Mouse (Mus musculus) forebrain, postnatal 0 days (tissue): ENCODE data around the gene Tradd. TPM values are rescaled to one million over a fixed set of nuclear protein-coding genes. Genes with fewer than 3 reads are reported as not detected.
A peak's percentile ranks its signal among the peaks of the same experiment; 100 is the strongest.

Source experiments
- ATAC-seq: fragments of 200-750 bp; cut with Nextera tagmentation; 2 replicates; pipeline ENCODE4 v1.8.0; 2017; ENCODE audit warnings: mild to moderate bottlenecking, moderate library complexity
- DNase-seq: peaks from one replicate; pipeline ENCODE4 v3.0.0-alpha.2; 2015
- H3K27ac ChIP-seq: fragments of 300-500 bp; sonication (generic); 2 replicates; pipeline ENCODE4 v1.5.1; 2014; ENCODE audit warnings: low read depth, mild to moderate bottlenecking, antibody characterized with exemption, low read length, moderate library complexity, mixed read lengths
- H3K27me3 ChIP-seq: fragments of 300-500 bp; sonication (generic); 2 replicates; pipeline ENCODE4 v1.6.1; 2014; ENCODE audit warnings: mild to moderate bottlenecking, low read length, mixed read lengths; ENCODE audit not compliant: insufficient read depth
- H3K36me3 ChIP-seq: fragments of 300-500 bp; sonication (generic); 2 replicates; pipeline ENCODE4 v1.6.1; 2014; ENCODE audit warnings: mild to moderate bottlenecking, moderate library complexity; ENCODE audit not compliant: insufficient read depth
- H3K4me1 ChIP-seq: fragments of 300-500 bp; sonication (generic); 2 replicates; pipeline ENCODE4 v1.6.1; 2014; ENCODE audit warnings: antibody characterized with exemption; ENCODE audit not compliant: insufficient read depth
- H3K4me2 ChIP-seq: fragments of 300-500 bp; sonication (generic); 2 replicates; pipeline ENCODE4 v1.6.1; 2014; ENCODE audit warnings: low read depth, mild to moderate bottlenecking, moderate library complexity
- H3K4me3 ChIP-seq: fragments of 300-500 bp; sonication (generic); 2 replicates; pipeline ENCODE4 v1.5.1; 2014; ENCODE audit warnings: low read depth, low read length, mixed read lengths
- H3K9ac ChIP-seq: fragments of 300-500 bp; sonication (generic); 2 replicates; pipeline ENCODE4 v1.6.1; 2014; ENCODE audit warnings: mild to moderate bottlenecking
- H3K9me3 ChIP-seq: fragments of 300-500 bp; sonication (generic); 2 replicates; pipeline ENCODE4 v1.6.1; 2016; ENCODE audit warnings: low read length
- CTCF ChIP-seq: sonication (generic); IDR thresholded peaks from 2 replicates; pipeline ENCODE4 v1.5.1; 2016; ENCODE audit warnings: antibody characterized with exemption, control low read depth, low read depth
- WGBS: fragments of 180-500 bp; shearing (Covaris S2); extraction: QIAGEN DNeasy Blood & Tissue Kit; methylation state at CpG from one replicate; pipeline ENCODE4 v1.1.7; 2014; 5-methylcytosine and 5-hydroxymethylcytosine counted together
- polyA plus RNA-seq: library from polyadenylated mRNA; unstranded; fragments of >200 nt; fragmentation: Nextera tagmentation; extraction: Ambion mirVana; gene quantifications from 2 replicates; pipeline ENCODE4 v1.2.1, GENCODE M21; 2015
- total RNA-seq: library from RNA; depleted of rRNA; stranded (reverse); fragments of >200 nt; gene quantifications from 2 replicates; pipeline ENCODE4 v1.2.3, GENCODE M21; 2014; rRNA removed

Gene Tradd
- total RNA-seq (14.7 and 23.9 TPM in 2 replicates), polyA plus RNA-seq (14.0 and 20.9 TPM in 2 replicates)

- H3K27me3 ChIP-seq, result peaks cover 61% of the 10 kb centered on the region
- no peak within 1 kb of the TSS for H3K27ac ChIP-seq
- peak within 1 kb of the TSS; percentile 63 for H3K4me2 ChIP-seq
- H3K4me3 ChIP-seq, result peak within 1 kb of the TSS; percentile 61
- no peaks in the 10 kb centered on the region for H3K9me3 ChIP-seq
- ATAC-seq (0 out of 2 replicates have a peak, but pooled peaks have one; percentile 8), DNase-seq (no peak)
- no peaks in the 10 kb centered on the region for H3K36me3 ChIP-seq
- peak within 1 kb of the TSS; percentile 50 for H3K9ac ChIP-seq
- TF ChIP-seq CTCF, result 0 out of 2 replicates have a peak, but pooled peaks have one; percentile 13
- 2% methylated on average over 54 of the region's 54 CpGs for WGBS
- H3K4me1 ChIP-seq, result peaks cover under 1% of the 10 kb centered on the region; the same call in 1 of the 2 replicates
Observed at GRCm38 (mm10) chr8:105264024-105264982, at the start of gene Tradd, which contains the start of gene Fbxl8. TSS of gene Tradd (minus strand) at chr8:105264609. TSS of gene Fbxl8 (plus strand) at chr8:105264648.

GRCm38 (mm10) chr8:105313622-105314402 lies 49.4 kb upstream of the Tradd start:
- H3K36me3 ChIP-seq, result peaks cover 73% of the 10 kb centered on the region
- no peak overlapping the region for H3K27ac ChIP-seq
- no peak for TF ChIP-seq CTCF
- no peaks in the 10 kb centered on the region for H3K4me1 ChIP-seq
- DNase-seq (no peak), ATAC-seq (no peak)
- no peaks in the 10 kb centered on the region for H3K9me3 ChIP-seq
- H3K4me2 ChIP-seq, result no peak overlapping the region
- whole genome bisulfite sequencing, result 79% methylated on average over 9 of the region's 9 CpGs
- H3K9ac ChIP-seq, result no peak overlapping the region
- H3K4me3 ChIP-seq, result no peak overlapping the region
- no peaks in the 10 kb centered on the region for H3K27me3 ChIP-seq

- no peak overlapping the region for H3K27ac ChIP-seq
- 86% methylated on average over 8 of the region's 8 CpGs for WGBS
- no peak overlapping the region for H3K4me2 ChIP-seq
- H3K36me3 ChIP-seq, result peaks cover 74% of the 10 kb centered on the region
- no peak for TF ChIP-seq CTCF
- H3K27me3 ChIP-seq, result no peaks in the 10 kb centered on the region
- H3K9me3 ChIP-seq, result no peaks in the 10 kb centered on the region
- DNase-seq, result no peak
- no peaks in the 10 kb centered on the region for H3K4me1 ChIP-seq
- H3K4me3 ChIP-seq, result no peak overlapping the region
- ATAC-seq, result no peak
- no peak overlapping the region for H3K9ac ChIP-seq
Observed at GRCm38 (mm10) chr8:105312891-105313481, 48.6 kb upstream of the Tradd start.

DNA sequence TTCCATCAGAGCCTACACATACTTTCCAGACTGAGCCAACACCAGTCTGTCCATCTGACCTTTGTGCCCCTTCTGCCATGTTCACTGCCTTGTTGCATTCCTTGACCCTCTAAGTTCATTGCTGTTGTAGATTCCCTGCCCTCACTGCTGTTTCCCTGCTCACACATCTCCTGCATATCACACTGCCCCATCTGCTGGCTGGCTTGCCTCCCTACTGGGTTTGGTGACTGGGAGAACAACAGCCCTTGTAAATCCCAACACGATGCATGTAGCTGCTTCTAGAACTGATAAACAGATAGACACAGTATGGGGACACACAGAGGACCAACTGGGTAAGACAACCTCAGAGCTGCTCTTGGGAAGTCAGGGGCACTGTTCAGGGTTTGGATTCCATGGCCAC lies 47.3 kb upstream of the Tradd start:
- Histone ChIP-seq H3K9me3 (no peaks in the 10 kb centered on the region), H3K9ac (no peak overlapping the region), H3K27me3 (no peaks in the 10 kb centered on the region), H3K27ac (no peak overlapping the region), H3K4me2 (no peak overlapping the region), H3K4me1 (no peaks in the 10 kb centered on the region), H3K4me3 (no peak overlapping the region), H3K36me3 (peaks cover 76% of the 10 kb centered on the region)
- DNase-seq, result no peak
- 0 out of 2 replicates have a peak, but pooled peaks have one; percentile 16 for ATAC-seq
- 0 out of 2 replicates have a peak, but pooled peaks have one; percentile 28 for TF ChIP-seq CTCF
- WGBS, result 89% methylated on average over 1 of the region's 1 CpGs

DNA sequence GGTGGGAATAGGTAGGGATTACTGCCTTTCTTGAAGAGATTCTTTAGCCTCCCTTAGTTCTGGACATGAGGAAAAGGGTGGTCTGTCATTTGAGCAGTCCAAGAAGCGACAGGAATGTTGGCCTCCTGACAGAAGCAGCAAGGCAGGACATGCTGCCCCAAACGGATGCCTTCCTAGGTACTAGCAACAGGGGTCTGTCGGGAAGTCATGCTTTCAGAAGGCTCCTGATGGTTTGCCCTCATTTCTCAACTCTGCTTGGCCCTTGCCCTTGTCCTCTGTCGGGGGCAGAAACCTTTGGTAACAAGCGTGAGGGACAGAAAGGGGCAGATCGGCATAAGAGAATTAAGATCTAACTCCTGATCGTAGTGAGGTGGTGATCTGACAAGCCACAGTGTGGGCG lies 45.7 kb upstream of the Tradd start:
- H3K9me3 ChIP-seq, result no peaks in the 10 kb centered on the region
- peaks cover 68% of the 10 kb centered on the region for H3K36me3 ChIP-seq
- H3K9ac ChIP-seq, result no peak overlapping the region
- no peak overlapping the region for H3K4me3 ChIP-seq
- no peaks in the 10 kb centered on the region for H3K27me3 ChIP-seq
- H3K27ac ChIP-seq, result no peak overlapping the region
- ATAC-seq, result no peak
- no peak overlapping the region for H3K4me2 ChIP-seq
- WGBS, result 89% methylated on average over 8 of the region's 8 CpGs
- DNase-seq, result no peak
- H3K4me1 ChIP-seq, result peaks cover 4% of the 10 kb centered on the region; the same call in 1 of the 2 replicates
- TF ChIP-seq CTCF, result no peak

- peaks cover 67% of the 10 kb centered on the region for H3K36me3 ChIP-seq
- H3K4me3 ChIP-seq, result no peak overlapping the region
Observed at GRCm38 (mm10) chr8:105309142-105309847, 44.9 kb upstream of the Tradd start.

More at GRCm38 (mm10) chr8:105309142-105309847, 44.9 kb upstream of the Tradd start:
- 81% methylated on average over 15 of the region's 15 CpGs for WGBS
- peaks cover 4% of the 10 kb centered on the region; the same call in 1 of the 2 replicates for H3K4me1 ChIP-seq
- H3K9ac ChIP-seq, result no peak overlapping the region
- H3K27me3 ChIP-seq, result no peaks in the 10 kb centered on the region
- no peak for DNase-seq
- TF ChIP-seq CTCF, result no peak
- H3K4me2 ChIP-seq, result no peak overlapping the region
- ATAC-seq, result no peak
- H3K27ac ChIP-seq, result no peak overlapping the region
- H3K9me3 ChIP-seq, result no peaks in the 10 kb centered on the region
